Mouse (Mus musculus) gastrocnemius, postnatal 14 days (tissue): Measurements from ENCODE around the gene Flywch2. TPM values are rescaled to one million over a fixed set of nuclear protein-coding genes. Genes with fewer than 3 reads are reported as not detected.

Experiments used
- DNase-seq: peaks from one replicate; pipeline ENCODE4 v3.0.0; 2021; ENCODE audit warnings: mixed read lengths
- intact Hi-C: fragments of 180-260 bp; cut with DNase I; formaldehyde crosslinking; loops from one replicate; pipeline ENCODE4 v1.15.1; 2025; ENCODE audit warnings: low total_unique reads
- long read RNA-seq, 2 experiments: library from polyadenylated mRNA; stranded (forward); transcript quantifications; one replicate each; pipeline ENCODE4 v2.0.0; 2021
- total RNA-seq, 2 experiments: library from RNA; stranded (reverse); gene quantifications; 2 replicates each; pipeline ENCODE4 v1.2.3; 2021

The Flywch2 gene
- 1 to 10 TPM; 1.2 to 2.0 TPM for total RNA-seq
- long read RNA-seq, experiment 1, partial matches to known transcripts: 0 of 1 reads
- long read RNA-seq, experiment 1, other reads (novel, unspliced or antisense): 0 of 1 reads
- long read RNA-seq, experiment 2: 0 reads

DNA sequence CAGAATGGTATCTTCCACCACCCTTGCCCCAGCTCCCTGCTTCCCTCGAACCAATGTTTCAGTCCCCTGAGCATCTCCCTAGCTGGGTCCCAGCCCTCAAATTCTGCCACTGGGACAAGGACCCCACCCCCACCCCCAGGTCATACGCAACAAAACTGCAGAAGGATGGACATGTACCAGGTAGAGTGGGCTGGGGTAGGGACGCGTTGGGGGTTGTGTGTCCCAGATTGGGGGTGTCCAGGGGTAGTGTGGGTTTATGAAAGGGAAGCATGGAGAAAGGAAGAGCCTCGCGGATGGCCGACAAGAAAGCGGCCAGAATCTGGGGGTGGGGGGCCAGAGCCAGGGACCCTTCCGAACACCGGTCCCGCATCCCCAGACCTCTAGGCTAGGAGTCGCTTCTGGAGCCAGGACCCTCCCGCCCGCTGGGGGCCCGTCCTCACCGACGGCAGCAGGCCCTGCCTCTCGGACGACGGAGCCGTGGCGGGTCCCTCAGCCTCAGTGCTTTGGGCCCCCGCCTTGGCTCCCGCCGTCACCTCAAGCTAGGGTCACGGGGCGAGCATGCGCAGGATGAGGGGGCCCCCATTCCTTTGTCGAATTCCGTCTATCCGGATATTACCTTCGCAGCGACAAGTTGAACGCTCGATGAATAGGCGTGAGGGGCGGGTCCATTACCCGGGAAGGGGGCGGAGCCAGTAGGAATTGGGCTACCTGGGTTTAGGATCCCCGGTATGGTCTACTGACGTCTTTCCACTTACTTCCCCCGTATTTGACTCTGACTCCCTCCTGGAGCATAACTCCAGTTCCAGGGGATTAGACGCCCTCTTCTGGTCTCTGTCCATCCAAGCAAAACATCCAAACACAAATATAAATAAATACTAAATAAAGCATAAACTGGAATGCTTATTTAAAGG lies at the start of gene Flywch2:
Flywch2 (minus strand) TSS at position 521 of the 911 bp plus-strand sequence.
- intact Hi-C loops: no loop called here
- DNase-seq: peak; percentile 70

DNA sequence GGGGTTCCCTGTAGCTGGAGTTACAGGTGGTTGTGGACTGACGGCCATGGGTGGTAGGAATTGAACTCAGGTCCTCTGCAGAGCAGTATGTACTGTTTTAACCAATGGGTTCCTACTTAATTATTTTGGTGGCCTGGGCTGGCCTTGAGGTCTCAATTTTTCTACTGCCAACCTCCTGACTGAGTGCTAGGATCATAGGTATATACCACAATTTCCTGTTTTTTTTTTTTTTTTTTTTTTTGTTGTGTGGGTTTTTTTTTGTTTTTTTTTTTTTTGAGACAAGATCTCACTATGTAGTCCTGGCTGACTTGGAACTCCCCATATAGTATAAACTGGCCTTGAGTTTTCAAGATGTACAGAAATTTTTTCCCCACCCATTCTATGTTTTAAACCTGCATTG lies 45.3 kb upstream of the Flywch2 start:
- no peak for DNase-seq
- intact Hi-C loops: no loop called here

DNA sequence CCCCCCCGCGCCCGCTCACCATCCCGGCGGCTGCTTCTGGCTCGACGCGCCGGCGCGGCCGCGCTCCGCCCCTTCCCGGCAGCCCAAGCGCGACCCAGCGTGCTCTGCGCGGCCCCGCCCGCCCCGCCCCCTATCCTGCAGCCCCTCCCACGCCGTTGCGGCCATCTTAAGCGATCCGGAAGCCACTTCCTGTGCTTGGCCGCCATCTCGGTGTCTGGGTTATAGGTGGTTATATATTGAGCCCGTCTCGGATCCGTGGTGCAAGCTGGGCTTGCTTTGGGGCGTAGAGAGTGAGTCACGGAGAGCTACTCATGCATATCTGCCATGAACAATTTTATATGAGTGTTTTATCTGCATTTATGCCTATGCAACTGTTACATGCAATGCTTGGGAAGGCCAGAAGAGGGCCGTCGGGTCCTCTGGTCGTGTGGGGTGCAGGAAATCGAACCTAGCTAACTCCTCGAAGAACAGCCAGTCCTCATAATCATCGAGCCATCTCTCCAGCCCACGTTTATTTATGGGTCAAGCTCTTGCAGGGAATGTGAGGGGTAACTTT lies 43.3 kb upstream of the Flywch2 start, which contains the start of gene Elob:
Elob (minus strand) TSS at position 73 of the 556 bp plus-strand sequence.
- intact Hi-C loops: no loop called here
- DNase-seq: peak; percentile 89

DNA sequence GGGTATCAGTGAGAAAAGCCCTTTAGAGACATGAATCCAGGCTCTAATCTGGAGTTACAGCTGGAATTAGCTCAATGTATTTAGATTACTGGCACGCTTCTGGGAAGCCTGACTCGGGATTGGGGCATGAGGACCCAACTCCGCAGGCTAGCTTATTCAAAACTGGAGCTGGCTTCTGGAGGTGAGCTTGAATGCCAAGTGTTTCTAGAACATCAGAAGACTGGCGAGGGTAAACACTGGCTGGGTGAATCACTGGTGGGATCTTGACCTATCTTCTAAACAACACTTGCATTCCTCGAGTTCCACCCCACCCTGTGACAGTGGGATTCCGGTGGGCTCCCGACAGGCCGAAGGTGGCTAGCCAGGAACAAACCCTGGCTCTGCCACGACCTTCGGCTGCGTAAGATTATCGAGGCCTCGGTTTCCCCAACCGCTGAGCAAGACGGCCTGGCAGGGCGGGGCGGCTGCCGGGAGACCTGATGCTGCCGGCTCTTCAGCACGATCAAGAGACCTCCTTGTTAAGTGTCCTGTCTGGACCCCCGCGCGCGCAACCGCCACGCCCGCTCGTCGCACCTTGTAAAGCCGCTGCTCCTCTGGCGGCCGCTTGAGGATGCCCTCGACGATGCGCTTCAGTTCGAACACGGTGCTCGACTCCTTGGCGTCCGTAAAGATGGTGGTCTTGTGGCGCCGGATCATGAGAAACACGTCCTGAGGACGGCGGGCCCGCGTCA lies 42.6 kb upstream of the Flywch2 start:
- DNase-seq: peak; percentile 49
- intact Hi-C loops: no loop called here

DNA sequence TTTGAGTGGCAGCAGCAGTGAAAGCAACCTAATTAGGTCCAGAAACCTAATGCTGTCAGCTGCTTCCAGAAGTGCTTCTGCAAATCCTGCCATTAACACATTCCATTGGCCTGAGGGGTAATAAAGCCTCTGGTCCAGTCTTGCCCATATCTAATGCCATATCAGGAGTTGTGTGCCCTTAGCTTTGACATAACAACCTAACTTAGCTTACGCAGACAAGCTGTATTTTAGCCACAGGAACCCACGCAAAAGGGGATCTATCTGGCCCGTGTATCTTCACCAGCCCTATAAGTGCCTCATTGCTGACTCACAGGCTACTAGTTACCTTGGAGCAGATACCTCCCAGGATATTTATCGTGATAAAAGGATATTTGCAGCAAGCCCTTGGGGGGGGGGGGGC lies 39.7 kb upstream of the Flywch2 start:
- intact Hi-C loops: no loop called here
- no peak for DNase-seq

DNA sequence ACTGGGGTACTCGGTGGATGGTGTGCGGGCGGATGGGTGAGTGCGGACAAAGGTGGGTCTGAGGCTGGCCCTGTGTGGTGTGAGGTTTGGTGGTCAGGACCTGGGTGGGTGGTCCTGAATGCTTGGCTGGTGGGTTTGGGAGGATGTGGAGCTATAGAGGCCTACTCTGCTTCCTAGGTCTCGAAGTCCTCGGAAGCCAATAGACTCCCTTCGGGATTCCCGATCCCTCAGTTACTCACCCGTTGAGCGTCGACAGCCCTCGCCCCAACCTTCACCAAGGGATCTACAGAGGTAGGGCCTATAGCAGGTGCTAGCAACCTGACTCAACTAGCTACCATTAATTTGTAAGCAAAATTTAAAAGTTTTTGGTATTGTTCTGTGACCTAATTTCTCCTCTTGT lies 37.7 kb upstream of the Flywch2 start:
- no peak for DNase-seq
- intact Hi-C loops: no loop called here

DNA sequence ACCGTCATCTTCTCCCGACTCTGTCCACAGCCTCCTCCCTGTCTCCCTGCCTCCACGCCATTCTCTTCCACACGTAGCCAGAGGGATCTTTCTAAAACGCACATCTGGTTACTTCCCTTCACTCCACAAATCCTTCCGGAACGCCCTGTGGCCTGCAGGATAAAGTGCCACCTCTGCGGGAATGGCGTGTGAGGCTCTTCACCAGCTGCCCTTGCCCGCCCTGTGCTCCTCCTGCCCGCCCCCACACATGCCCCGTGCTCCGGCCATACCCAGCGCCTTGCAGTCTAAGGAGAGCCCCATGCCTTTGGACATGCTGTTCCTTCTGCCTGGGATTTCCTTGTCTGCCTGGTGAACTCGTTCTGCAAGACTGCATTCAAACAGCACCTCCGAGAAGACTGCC lies 37.1 kb upstream of the Flywch2 start:
- no peak for DNase-seq
- intact Hi-C loops: no loop called here

DNA sequence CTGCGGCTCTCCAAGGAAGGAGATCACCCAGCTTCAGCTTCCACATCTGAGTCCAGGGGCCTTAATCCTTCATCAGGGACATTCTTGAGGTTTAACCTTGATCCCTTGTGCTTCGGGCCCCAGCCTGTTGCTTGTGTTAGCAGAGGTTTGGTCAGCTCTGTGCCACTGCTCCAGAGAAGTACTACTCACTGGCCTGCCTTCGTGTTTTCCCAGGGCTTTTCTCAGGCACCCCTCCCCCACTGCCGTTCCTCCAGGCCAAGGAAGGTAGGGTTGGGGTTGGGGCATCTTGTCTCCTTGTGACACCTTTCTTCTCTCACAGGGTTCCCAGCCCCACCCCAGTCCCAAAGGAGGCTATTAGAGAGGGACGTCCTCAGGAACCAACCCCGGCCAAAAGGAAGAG lies 36.2 kb upstream of the Flywch2 start:
- intact Hi-C loops: no loop called here
- no peak for DNase-seq

DNA sequence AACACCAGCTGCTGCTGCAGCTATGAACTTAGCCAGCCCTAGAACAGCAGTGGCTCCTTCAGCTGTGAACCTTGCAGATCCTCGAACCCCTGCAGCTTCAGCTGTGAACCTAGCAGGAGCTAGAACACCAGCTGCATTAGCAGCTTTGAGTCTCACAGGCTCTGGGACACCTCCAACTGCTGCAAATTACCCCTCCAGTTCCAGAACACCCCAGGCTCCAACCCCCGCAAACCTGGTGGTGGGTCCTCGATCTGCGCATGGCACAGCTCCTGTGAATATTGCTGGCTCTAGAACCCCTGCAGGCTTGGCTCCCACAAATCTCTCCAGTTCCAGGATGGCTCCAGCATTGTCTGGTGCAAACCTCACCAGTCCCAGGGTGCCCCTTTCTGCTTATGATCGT lies 34.9 kb upstream of the Flywch2 start:
- no peak for DNase-seq
- intact Hi-C loops: no loop called here

DNA sequence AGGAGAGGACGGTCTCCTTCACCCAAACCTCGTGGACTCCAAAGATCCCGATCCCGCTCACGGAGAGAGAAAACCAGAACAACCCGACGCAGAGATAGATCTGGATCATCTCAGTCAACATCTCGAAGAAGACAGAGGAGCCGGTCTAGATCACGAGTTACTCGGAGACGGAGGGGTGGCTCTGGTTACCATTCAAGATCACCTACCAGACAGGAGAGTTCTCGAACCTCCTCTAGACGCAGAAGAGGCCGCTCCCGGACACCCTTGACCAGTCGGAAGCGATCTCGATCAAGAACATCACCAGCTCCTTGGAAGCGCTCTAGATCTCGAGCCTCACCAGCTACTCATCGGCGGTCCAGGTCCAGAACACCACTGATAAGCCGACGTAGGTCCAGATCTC lies 33.4 kb upstream of the Flywch2 start:
- intact Hi-C loops: no loop called here
- DNase-seq: no peak

DNA sequence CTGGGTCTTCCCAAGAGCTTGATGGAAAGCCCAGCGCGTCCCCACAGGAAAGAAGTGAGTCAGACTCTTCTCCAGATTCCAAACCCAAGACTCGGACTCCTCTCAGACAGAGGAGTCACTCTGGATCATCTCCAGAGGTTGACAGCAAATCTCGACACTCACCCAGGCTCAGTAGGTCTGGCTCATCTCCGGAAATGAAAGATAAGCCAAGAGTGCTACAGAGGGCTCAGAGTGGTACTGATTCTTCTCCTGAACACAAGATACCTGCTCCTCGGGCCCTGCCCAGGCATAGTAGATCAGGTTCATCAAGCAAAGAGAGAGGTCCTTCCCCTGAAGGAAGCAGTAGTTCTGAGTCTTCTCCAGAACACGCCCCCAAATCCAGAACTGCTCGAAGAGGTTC lies 32.7 kb upstream of the Flywch2 start:
- no peak for DNase-seq
- intact Hi-C loops: no loop called here

DNA sequence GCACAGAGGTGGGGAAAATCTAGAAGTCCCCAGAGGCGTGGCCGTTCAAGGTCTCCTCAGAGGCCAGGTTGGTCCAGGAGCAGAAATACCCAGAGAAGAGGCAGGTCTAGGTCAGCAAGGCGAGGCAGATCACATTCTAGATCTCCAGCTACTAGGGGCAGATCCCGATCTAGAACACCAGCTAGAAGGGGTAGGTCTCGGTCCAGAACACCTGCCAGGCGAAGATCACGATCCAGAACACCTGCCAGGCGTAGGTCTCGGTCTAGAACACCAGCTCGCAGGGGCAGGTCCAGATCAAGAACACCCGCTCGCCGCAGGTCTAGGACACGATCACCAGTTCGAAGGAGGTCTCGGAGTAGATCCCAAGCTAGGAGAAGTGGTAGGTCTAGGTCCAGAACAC lies 29.8 kb upstream of the Flywch2 start:
- DNase-seq: no peak
- intact Hi-C loops: no loop called here

DNA sequence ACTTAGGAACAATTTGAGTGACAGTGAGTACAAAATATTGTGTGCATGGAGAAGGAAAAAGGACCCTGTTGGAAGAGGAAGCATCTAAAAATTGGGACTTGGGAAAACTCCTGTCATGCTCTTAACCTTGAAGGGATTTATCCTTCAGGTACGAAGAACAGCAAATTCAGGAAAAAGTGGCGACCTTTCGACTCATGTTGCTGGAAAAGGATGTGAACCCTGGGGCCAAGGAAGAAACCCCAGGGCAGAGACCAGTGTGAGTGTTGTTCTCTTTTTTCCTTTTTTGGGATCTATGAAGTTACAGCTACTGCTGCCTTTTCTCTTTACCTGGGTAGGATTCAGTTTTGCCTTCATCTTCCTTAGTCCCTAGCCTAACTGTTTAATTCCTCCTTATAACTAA lies 22.0 kb upstream of the Flywch2 start:
- intact Hi-C loops: no loop called here
- no peak for DNase-seq

DNA sequence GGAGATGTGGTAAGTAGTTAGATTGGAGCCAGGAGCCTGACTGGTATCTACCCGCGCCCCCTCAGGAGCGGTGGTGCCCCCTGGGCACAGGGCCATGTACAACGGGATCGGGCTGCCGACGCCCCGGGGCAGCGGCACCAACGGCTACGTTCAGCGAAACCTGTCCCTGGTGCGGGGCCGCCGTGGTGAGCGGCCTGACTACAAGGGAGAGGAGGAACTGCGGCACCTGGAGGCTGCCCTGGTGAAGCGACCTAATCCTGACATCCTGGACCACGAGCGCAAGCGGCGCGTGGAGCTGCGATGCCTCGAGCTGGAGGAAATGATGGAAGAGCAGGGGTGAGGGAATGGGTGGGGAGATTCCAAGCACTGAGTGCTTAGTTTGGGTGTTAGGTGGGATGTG lies 21.0 kb upstream of the Flywch2 start:
- intact Hi-C loops: no loop called here

DNA sequence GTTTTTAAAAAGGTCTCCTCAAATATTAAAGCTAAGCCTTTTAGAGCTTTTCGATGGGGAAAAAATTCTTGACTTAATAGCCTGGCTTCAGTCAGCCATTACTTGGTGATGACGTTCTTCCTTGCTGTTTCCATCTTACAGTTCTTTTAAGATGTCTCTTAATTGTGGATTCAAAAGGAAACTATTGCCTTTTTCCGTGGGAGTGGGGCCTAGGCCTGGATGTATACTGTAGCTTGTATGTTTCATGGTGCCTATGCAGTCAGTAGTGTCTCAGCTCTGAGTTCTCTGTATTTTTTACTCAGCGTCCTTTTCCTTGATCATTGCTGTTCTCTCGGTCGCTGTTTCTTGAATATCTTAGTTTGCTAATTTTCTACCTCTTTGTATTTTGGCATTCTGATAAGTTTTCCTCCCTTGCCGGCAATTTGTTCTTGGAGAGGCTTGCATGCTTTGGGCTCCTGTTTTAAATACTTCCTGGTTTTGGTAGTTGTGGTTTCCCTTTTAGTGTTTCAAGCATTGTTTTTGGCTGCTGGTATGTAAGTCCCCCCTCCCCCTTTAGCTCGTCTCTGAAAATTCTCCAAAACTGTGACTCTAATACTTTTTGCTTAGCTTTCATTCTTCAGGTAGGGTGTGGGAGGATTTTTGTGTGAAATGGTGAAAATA lies 18.7 kb upstream of the Flywch2 start:
- no peak for DNase-seq
- intact Hi-C loops: no loop called here

More for the DNA sequence above, 21.0 kb upstream of the Flywch2 start:
- DNase-seq: no peak

DNA sequence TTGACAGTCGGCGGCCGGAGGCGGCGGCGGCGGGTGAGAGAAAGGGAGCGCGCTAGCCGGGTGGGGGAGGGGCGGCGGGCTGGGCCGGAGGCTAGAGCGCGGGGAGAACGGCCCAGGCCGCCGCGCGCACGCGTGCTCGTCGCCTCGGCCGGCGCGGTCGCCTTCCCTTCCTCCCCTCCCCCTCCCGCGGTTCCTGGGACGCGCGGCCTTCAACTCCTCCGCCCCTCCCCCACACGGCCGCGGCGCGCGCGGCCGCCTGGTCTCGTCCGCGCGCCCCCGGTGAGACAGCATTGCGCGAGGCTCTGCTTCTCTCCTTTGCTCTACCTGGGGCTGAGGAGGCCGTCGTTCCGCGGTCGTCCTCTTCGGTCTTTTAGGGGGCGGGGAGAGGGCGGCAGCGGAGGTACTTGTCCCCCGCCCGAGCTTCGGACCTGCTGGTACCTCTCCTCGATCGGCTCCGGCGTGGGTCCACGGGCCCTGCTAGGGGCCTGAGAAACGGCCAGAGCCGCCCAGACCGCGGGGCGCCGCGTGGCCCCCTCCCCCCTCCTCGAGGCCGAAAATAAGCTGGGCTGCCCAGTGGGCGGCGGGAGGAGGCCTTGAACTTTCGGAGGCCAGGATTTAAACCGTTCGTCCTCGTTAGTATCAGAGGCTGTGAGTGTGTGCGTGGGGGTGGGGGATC lies 17.6 kb upstream of the Flywch2 start:
- peak; percentile 78 for DNase-seq
- intact Hi-C loops: no loop called here

DNA sequence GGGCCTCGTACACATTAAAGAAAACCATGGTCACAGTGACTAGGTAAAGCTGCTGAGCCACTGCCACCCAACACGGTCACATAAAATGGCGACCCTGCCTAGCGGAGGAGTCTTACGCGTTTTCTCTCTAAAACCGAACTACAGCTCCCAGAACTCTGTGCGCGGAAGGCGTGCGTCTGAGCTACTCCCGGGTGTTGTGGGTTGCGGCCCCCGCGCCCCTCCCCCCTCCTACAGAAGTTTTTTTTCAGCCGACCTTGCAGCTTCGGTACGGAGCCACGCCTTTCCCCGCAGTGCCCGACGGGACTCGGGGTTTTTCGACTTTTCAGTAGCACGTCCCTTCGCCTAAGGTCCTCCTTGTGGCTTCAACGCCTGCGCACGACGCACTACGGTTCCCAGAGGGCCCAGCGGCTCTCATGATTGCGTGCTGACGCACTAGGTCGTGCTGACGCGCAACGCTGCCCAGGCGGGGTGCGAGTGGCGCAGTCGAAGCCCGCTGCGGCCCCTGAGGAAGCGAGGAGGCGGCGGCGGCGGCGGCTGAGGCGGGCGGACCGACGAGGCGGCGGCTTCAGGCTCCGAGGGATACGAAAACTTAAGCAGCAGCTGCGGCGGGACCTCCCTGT lies 17.0 kb upstream of the Flywch2 start:
- intact Hi-C loops: no loop called here
- peak; percentile 99 for DNase-seq

DNA sequence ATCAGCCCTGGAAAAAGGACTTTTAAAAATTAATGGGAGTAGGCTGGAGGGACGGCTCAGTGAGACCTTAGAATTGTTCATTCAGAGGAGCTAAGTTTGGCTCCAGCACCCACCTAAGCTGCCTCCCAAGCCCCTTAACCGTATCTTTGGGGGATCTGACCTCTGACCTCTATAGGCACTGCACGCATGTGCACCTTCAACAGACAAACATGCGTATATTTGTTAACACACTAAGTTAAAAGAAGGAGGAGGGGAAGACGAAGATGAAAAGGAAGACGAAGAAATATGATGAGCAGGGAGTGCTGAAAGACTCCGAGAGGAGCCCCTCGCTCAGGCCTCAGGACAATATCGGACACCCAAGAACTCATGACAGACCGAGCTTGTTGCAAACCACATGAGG lies 15.7 kb upstream of the Flywch2 start:
- intact Hi-C loops: no loop called here

DNA sequence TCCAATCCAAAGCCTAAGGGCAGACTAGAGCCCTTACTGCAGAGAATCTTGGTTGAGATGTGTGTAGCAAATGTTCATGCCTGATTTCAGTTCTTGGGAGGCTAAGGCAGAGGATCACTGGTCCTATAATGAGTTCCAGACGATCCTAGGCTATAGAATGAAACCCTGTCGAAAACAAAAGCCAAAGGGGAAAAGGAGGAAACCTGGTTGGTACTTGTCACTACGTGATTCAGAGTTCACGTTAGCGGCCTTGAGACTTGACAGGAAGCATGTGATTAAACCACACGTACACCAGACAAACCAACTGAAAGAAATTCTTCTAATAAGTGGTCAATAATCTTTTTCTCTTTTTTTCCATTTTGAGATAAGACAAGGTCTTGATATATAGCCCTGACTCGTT lies 11.4 kb upstream of the Flywch2 start:
- intact Hi-C loops: no loop called here
- no peak for DNase-seq

More for the DNA sequence above, 15.7 kb upstream of the Flywch2 start:
- no peak for DNase-seq
